Mouse (Mus musculus) E14TG2a.4 (cell line): ENCODE measurements around the gene Clrn3.

Experiments
- CTCF ChIP-seq: conservative IDR thresholded peaks from 2 replicates; pipeline ENCODE4 v1.5.1; 2014; ENCODE audit warnings: low read length
- POU5F1 ChIP-seq: IDR thresholded peaks from 2 replicates; pipeline ENCODE4 v1.6.1; 2014; ENCODE audit warnings: low read length, borderline replicate concordance

DNA sequence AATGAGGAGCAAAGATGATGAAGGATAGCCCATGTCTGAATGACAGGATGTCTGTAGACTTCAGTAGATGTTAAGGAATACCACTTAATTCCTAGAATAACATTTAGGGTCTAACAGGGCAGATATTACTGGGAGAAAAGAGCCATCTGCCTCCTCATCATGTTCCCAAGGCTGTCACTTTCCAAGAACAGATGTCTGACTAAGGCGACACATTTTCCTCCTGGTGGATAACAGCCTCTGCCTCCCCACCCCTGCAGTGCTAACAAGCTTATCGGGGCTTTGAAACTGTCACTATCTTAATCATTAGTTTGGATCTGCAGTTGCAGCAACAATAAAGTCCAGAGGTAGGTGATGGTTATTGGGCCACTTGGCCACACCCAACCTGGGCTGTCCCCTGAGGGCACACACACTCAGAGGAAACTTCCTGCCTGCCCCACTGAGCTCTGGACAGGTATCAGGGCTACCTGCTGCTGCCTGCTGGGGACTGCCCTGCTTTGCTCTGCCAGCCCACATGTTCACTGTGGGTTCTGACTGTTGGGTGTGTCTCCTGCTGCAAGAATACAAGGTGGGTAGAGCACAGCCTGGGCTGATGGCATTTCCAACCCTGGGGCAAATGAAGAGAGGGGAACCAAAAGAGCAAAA is 6.2 kb upstream of the Clrn3 start:
- TF ChIP-seq CTCF: no peak
- no peak for TF ChIP-seq POU5F1
